Mouse (Mus musculus) heart, adult 9 months (tissue): ENCODE data around the gene Tssk6.
"Not testable (repeated sequence)": the region's sequence is repeated elsewhere in the genome, so short reads cannot be mapped to it uniquely, and the experiment has no call there.

Source experiments
- DNase-seq, 2 experiments: peaks; one replicate each; pipeline ENCODE4 v3.0.0; 2022; ENCODE audit warnings: low spot score in 2 of 2

Gene Tssk6

DNA sequence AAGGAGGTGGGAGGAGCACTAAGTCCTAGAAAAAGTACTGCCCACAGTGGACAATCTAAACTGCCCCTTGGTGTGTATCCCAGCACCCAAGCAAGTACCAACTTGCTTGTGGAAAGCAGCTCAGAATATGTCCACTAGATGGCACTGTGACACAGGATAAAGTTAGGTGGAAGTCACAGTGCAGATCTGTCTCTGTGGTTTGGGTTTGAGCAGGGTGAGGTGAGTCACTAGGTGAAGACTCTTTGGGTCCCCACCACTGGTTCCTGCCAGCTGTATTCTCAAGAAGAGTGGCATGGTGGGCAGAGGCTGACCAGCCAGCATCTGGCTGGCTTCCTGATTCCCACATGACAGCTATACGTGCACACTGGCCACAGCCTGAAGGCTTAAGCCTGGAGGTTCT lies 17.0 kb downstream of the Tssk6 start:
- DNase-seq, result peak; percentile 59 to 83

DNA sequence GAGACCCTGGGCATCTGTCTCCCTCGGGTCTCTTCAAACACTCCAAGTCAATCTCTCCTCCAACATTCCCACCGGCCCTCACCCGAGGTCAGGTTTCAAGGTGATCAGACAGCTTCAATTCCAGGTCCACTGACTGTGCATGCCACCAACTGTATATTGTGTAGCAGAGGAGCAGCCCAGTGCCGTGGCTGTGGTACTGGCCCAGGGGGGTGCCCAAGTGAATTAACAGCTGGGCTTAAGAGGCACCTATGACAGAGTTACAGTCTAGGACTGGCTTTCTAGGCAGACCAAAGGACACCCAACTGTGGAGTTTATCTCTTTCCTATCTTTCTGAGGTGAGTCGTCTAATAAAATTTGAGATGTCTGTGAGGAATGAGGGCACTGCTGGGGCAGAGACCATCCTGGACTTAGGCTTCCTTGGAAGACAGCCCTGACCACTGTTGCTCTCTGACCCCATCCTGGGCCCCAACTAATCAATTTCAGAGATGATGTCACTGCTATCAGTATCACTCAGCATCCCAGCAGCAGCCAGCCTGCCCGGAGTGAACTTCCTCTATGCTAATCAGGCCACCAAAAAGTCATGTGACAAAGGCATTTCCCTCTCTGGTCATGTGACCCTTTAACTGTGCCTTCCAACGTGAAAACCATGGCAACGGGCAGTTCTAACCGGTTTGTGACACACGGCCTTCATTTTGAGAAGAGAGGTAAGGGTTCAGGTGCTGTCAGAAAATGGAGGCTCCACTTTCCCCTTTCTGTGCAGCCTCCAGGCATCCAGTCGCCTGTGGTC lies 18.1 kb downstream of the Tssk6 start:
- peak; percentile 67 to 86 for DNase-seq

GRCm38 (mm10) chr8:69921141-69921540 lies 19.2 kb downstream of the Tssk6 start:
- DNase-seq, result no peak

- no peak for DNase-seq
Observed at GRCm38 (mm10) chr8:69923986-69924385, 22.0 kb downstream of the Tssk6 start.

DNA sequence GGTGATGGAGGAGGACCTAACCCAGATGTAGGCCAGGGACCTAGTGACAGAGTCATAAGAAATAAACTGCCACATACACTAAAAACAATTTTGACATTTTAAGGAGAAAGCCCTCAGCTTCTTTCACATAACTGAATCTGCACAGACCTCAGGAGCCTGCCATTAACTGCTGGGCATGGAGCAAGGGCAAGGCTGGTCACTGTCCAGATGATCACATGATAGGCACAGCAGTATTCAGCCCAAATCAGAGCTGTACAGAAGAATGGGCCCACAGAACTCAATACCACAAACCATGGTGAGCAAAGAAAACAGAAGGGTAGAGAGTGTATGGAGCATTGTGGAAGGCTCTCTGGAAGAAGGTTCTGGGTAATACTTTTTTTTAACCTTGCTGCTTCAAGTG lies 24.9 kb downstream of the Tssk6 start:
- no peak for DNase-seq

DNA sequence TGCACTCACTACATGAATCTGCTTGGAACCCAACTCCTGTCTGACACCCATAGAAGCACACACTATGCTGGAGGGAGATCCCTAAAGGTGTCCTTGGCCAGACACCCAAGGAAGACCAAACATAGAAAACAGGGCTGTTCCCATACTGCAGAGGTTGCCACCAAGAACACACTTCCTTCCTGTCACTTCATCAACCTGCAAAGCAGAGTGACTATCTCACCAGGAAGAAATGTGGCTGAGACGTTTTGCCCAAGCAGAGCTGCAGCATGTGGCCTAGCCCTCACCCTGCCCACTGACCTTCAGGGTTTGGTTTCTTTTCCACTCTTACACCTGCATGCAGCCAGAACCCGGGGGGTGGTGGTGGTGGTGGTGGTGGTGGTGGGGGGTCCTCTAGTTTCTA lies 31.8 kb downstream of the Tssk6 start:
- no peak for DNase-seq

- DNase-seq, result no peak
Observed at GRCm38 (mm10) chr8:69934582-69934981, 32.6 kb downstream of the Tssk6 start.

DNA sequence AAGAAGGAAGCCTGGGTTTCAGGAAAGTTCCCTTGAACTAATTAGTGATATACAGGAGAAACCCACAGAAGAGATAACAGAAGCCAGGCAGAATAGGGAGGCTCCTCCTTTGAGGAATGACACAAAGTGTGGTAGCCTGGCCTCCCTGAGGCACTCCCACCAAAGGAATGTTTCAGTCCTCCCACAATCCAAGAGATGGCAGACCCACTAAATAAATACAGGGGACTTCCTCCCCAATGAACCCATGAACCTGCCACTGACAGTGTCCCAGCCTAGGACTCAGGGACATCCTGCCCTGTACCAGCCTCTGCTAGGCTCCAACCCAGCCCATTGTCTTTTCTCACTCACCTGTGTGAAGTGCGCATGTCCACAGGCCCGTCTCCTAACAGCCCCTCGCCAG lies 33.4 kb downstream of the Tssk6 start:
- no peak for DNase-seq

- DNase-seq, result peak; percentile 61 to 73
Observed at GRCm38 (mm10) chr8:69936050-69936794, 34.2 kb downstream of the Tssk6 start.

DNA sequence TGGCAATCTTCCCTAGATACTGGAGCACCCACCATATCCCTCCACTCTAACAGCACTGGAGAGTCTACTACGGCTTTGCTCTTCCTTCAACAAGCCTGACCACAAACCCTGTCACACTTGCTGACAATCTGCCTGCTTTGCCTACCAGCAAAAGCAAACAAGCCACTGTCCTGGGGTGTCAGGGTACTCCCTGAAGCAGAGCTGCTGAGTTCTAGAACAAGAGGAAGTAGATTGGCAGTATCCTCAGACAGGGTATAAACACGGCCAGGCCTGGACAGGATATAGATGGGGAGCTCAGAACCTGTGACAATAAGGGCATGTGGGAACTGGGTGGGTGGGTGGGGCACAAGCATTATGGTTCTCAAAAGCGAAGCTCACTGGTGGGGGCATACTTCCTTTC lies 35.5 kb downstream of the Tssk6 start:
- DNase-seq, result no peak

GRCm38 (mm10) chr8:69938245-69938982 lies 36.4 kb downstream of the Tssk6 start:
- no peak for DNase-seq

DNA sequence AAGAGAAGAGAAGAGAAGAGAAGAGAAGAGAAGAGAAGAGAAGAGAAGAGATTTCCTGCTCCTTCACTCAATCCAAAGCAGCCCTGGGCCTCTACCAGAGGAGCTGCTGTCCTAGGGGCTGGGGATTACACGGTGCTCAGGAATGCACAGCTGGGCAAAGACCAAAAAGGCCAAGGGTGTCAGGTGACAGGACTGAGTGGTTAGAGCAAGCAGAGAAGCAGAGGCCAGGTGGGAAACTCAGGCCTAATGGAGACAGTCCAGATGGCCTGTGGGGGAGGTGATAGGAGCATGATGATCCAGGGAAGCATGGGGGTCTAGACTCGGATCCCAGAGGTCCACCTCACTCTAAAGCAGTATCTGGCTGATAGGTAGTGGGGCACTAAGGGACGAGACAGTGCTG lies 37.6 kb downstream of the Tssk6 start:
- no peak for DNase-seq

GRCm38 (mm10) chr8:69940386-69940785 lies 38.4 kb downstream of the Tssk6 start:
- no peak for DNase-seq

DNA sequence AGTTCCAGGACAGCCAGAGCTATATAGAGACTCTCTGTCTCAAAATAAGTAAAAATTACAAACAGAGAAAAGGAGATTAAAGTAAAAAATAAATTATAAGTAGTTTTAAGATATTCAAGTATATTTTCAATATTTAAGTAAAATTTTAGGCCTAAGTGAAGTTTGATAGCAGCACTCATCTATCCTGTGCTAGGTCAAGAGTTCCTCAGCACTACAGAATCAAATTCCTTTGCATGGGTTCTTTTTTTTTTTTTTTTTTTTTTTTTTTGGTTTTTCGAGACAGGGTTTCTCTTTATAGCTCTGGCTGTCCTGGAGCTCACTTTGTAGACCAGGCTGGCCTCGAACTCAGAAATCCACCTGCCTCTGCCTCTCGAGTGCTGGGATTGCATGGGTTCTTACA lies 40.5 kb downstream of the Tssk6 start:
- DNase-seq, result not testable (repeated sequence)

- DNase-seq, result no peak
Observed at GRCm38 (mm10) chr8:69950300-69950699, 48.3 kb downstream of the Tssk6 start.
